Mouse (Mus musculus): ENCODE results near the gene Myrf.

The Myrf gene

DNA sequence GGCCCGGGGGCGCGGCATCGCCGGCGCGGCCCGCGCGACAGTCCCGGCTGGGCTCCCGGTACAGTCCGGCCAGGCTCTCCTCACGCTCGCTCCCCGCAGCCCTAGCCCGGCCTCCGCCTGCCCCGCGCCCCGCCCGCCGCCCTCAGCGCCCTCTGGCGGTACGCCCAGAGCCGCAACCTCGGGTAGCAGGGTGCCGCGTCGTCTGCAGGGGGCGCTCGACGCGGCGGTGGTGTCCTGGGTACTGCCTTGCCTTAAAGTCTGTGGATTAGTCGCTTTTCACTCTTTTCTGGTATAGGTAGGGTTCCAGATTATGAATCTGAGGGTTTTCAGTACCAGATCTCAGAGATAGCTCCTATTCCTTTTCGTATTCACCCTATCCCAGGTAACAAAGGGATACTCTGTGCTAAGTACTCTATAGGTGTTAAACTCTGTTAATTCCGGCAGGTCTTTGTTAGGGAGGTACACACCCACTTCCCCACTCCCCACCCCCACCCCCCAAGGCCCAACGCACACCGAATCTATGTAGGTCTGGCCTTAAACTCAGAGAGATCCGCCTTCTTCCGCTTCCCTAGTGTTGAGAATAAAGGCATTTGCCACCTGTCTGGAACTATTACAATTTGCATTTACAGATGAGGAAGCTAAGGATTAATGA is at the start of gene Myrf:
TSS of gene Myrf (minus strand) at position 95 of the 652 bp plus-strand sequence.
- DNase-seq (ENCODE audit: low spot score) = no peak

DNA sequence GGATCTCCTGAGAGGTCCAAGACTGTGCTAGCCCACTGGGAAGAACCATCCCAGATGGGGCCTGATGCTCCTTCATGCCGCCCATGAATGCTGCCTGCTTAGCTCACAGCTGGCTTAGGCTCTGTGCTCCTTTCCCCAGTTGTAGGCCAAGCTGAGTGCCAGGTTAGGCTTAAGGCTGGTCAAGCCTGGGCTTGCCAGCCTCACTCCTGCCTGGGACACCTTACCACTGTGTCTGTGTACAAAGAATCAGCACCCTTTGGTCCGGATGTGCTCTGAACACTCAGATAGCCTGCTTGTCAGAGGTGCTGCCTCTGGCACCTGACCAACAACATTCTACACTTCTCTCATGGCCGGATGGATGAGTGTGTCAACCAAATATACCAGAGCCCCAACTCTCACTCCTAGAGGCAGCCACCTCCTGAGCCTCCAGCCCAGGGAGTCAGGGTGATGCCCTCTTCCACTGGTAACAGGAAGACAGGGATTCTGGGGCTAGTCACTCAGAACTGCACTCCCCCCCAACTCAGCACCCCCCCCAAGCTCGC is 49.1 kb upstream of the Myrf start:
- no peak for DNase-seq (ENCODE audit: low spot score)

DNA sequence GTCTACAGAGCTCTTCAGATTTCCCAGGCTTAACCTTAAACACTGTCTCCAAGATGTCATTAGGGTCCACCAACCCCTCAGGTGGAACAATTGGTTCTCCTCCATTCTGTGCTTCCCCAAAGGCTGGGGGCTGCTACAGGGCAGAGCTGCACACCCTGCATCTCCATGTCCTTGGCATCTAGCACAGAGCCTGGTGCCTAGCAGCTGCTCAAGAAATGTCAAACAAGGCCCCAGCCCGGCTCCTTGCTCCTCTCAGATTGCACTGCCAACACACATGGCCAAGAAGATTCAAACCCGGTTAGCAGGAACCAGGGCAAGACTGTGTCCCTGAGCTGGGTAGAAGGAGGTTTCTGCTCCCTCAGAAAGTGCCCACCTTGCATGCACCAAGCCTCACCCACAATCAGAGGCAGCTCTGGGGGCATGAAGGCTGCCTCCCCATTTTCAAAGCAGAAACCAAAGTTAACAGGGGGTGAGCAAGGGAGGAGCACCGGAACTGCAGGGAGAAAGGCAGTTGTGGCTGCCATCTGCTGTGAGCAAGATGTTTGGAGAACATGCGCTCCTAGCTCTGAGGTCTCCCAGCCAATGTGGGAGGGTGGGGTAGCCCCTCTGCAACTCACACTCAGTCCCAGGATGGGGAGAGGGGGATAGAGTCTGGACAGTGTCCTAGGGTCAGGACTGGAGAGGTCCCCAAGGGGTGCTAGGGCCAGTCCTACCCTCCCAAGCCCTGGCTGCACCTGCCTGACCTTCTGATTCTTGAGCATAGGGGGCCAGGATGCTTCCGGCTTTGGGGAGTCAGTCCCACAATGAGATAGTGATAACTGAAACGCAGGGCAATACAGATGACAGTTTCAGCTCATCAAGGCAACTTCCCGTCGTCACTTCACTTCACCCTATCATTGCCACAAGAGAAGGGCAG is 47.8 kb upstream of the Myrf start:
- no peak for DNase-seq (ENCODE audit: low spot score)

DNA sequence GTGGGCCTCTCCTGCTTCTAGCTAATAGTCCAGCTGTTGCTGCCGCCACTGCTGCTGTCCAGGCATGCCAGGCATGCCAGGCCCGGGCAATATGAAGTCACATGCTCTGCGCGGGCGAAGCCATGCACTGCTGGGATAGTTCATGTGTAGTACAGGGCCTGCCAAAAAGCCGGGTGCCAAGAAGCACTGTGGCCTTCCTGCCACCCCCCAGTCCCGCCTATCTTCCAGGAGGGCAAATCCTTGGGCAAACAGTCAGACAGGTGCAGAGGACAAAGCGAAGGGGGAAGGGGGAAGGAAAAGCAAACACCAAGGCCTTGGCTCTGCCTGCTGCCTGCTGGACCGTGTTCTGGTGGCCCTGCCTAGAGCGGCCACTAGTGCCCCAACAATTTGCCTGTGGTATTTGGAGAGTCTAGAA is 45.9 kb upstream of the Myrf start:
- no peak for DNase-seq (ENCODE audit: low spot score)

DNA sequence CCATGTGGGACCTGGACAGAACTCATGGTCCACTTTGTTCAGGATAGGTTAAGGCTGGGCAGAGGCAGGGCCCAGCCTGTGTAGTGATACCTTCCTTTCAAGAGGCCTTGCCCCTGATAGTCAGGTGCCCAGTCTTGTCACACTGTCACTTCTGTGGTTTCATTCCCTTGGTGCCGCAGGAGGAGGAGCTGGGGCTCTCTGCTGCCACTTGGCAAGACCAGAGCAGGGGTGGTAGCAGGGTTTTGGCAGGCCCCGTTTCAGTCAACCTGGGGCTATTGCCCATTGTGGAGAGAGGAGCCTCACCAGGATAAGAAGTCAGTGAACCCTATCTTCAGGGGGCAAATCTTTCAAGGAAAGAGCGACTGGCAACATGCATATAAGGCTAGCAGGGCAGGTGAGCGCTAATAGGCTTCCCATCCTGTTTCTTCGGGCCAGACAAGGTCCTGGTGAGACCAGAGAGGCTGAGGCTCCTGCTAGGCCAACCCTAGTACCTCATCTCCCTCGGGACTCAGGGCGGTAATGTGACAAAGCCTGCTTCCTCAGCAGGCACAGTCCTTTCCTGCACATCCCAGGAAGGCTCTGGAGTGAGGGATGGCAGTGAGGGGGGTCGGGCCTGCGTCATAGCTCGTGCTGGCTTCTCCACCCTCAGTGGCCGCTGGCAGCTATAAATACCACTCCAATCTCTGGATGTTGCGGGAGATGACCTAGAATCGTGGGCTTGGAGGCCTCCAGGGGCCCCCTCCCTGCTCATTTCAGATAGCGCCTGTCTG is 40.4 kb upstream of the Myrf start:
- no peak for DNase-seq (ENCODE audit: low spot score)

DNA sequence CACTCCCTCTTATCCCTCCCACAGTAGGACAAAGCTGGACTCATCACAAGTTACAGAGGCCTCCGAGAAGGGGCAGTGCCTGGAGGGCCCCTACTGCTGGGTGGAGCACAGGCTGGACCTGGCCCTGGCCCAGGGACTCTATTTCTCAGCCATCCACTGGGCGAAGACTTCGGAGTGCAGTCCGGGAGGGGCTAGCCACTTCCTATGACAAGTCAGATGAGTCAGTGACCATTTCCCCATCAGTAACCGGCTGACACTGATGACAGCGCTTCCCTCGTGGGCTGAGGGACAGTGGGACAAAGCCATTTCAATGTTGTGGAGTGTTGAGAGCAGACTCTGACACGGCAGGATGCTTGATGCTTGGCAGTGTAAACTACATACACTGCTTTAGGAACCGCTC is 39.1 kb upstream of the Myrf start:
- DNase-seq (ENCODE audit: low spot score) = no peak

DNA sequence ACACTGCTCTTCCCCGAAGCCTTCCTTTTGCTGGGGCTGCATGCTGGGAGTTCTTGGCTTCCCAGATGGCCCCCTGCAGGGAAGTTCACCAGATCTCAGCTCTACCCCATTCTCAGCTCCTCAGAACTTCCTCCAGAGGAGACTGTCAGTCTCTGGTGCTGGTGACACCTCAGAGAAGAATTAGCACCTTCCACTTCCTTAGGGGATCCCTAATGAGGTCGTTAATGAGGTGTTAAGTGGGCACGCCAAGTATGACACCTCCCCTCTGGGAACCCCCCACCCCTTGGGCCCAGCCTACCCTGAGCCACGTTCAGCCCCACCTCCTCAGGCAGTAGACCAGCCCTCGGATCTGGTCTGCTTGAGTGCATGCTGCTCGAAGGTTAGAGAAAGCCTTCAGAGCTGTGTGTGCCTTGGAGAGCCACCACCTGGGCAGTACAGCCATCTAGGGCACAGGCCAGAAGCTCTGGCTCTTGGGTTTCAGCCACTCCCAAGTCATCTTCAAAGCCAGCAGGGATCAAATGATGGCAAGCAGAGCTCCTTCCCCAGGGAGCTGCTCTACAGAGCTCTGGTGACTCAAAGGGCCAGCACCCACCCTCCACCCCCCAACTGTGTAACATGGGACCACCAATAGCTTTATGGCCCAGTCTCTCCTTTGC is 38.2 kb upstream of the Myrf start:
- DNase-seq (ENCODE audit: low spot score) = no peak

DNA sequence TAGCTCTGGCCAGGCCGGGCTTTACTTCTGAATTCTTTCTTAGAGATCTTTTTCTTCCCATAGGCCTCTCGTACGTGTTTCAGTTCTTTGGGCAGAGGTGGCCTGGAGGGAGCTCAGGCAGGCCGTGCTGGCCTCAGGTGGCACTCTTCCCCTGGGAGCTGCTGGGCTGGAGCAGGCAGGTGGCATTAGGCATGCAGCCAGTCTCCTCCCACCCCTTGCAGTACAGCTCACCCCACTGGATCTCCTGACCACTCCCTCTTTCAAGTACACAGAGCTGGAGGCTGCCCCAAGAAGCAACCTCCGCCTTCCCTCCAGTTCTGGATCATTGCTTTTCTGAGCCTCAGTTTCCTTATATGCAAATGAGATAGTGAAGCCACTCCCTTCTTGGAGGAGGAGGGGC is 37.2 kb upstream of the Myrf start:
- no peak for DNase-seq (ENCODE audit: low spot score)

DNA sequence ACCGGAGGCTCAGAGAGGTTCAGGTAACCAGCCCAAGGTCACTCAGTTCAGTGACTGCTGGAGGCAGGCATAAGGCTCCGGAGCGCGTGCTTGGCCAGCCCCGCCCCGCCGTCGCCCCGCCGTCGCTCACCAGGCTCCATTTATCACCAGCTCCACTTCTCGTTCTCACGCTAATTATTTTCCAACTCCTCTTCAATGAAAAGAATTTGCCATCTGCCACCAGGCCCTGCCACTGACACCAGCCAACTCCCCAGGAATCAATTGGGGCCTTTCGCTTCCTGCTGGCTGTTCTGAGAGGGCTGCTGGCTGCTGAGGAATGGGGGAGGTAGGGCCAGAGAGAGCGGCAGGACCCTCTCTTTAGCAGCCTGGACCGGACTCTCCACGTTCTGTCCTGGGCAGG is 36.8 kb upstream of the Myrf start:
- DNase-seq (ENCODE audit: low spot score) = peak; percentile 43

DNA sequence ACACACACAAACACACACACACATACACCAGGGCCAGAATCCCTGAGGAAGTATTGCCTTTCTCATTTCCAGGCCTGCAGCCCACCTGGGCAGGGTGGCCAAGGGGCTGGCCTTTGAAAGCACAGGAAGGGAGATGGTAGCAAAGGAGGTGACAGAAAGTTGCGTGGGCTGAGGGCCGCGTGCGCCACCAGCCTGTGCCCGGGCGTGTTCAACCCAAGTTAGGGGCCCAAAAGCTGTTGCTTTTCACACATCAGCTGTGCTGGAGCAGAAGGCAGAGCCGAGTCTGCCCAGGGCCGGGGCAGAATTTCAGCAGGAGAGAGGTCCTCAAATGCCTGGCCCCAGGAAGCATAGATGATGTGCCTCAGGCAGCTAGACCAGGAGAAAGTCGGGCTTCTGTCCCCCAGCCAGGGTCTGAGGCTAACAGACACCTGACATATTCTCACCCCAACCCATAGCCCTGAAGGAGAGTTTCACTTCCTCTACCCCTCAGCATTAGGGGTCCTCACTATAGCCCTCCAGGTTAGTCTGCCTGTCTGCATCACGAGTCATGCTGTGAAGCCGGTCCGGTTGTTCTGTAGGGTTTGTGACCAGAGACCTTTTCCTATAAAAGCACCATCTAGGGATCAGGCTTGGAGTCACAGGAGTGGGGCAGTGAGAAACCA is 36.1 kb upstream of the Myrf start:
- no peak for DNase-seq (ENCODE audit: low spot score)

DNA sequence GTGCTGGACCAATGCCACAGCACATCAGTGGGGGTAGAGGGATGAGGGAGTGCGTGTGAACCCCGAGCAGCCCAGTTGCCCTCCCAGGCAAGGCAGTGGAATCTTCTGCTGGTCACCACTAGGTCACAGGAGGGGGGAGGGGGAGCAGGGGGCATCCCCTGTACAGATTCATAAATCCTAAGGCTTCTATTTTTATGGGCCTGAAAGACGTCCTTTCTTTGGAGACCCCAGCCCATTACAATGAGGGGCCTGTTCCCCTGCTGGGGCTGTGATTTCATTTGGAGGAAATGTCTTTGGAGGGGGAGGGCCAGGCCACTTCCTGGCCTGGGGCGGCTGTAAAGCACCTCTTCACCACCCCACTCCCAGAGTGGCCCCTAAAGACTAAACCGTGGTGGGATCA is 33.5 kb upstream of the Myrf start:
- DNase-seq (ENCODE audit: low spot score) = no peak

DNA sequence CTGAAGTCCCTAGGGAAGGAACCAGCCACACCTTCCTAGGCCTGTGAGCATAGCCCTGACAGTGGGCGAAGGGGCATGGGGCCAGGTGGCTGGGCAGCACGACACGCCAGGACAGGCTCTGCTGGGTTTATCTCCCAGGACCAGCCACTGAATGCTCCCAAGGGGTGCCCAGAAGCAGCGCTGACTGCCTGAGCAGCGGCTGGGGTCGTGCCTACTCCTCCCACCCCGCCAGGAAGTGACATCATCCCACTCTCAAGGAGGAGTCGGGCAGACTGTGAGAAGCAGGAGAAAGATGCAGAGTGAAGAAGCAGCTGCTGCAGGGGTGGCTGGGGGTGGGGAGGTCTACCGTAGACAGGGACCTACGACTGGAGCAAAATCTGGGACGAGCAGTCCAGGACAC is 32.2 kb upstream of the Myrf start:
- DNase-seq (ENCODE audit: low spot score) = peak; percentile 85

DNA sequence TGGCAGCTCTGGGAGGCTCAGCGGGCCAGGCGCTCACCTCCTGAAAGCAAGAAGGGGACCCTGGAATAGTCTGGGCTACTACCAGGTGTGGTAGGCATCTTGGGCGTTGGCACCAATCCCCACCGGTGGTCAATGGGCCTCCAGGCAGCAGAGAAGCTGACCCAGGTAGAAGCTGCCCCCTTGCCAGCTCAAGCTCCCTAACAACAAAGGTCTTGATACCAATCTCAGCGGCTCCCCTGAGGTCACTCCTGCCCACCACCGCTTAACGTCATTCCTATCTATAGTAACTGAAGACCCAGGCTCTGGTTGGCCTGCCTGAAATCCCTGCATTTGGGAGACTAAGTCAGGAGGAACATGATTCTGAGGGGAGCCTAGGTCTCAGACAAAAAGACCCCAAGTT is 31.0 kb upstream of the Myrf start:
- no peak for DNase-seq (ENCODE audit: low spot score)

DNA sequence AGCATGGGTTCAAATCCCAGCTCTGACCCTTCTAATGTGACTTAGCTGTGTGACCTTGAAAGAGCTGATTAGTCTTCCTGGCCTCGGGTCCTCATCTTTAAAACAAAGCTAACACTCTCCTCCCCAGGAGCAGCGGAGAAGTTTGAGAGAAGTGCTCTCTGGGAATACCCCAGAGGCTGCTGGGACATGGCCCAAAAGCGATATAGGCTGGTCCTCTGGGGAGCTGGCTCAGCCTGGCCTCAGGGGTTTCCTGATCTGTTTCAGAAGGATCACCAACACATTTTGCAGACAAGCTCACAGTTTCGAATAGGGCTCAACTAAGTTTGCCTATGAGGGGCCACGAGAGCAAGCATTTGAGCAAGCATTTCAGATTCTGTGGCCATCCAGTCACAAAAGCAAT is 29.8 kb upstream of the Myrf start:
- DNase-seq (ENCODE audit: low spot score) = no peak

DNA sequence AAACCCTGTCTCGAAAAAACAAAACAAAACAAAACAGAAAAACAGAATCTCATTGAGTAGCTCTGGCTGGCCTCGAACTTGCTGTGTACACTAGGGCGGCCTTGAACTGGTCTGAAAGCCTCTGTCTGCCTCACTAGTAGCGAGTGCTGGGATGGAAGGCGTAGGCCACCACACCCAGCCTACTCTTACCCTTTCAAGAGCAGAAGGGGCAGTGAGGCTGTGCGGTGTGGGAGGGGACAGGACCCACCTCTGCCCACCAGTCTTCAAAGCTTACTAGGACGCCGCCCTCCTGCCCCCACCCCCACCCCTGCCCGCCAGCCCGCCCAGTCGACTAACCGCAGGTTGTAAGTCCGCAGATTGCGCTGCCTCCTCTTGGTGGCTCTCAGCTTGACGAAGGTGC is 28.3 kb upstream of the Myrf start:
- DNase-seq (ENCODE audit: low spot score) = no peak

DNA sequence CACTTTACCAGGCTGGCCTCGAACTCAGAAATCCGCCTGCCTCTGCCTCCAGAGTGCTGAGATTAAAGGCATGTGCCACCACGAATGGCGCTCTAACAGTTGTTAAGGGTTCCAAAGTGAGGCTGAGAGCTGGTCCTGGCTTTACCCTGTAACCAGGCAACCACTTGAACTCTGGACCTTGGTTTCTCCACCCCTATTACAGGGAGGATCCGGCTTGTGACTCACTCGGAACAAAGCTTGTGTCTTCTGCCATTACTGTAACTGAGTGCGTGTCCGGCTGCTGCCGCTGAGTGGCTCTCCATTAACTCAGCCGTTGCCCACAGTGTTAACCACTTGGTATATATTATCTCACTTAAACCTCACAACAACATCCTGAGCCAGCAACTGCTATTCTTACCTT is 27.4 kb upstream of the Myrf start:
- DNase-seq (ENCODE audit: low spot score) = no peak

DNA sequence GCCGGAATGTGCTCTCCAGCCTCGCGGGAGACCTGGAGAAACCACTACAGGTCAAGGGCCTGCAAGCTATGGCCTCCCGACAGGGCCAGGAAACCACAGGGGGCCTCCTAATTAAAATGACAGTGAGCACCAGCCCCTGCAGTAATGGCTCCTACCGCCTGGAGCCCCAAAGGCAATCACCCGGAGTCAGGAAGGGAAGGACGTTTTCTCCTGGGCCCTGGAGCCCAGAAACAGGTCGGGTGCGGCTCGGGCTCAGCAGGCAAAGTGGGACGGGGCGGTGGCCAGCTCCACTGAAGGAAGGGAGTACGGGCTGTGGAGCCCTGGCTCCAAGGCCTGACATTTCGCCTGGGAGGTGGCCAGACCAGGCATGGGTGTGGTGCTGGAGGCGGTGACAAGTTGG is 26.5 kb upstream of the Myrf start:
- DNase-seq (ENCODE audit: low spot score) = no peak

DNA sequence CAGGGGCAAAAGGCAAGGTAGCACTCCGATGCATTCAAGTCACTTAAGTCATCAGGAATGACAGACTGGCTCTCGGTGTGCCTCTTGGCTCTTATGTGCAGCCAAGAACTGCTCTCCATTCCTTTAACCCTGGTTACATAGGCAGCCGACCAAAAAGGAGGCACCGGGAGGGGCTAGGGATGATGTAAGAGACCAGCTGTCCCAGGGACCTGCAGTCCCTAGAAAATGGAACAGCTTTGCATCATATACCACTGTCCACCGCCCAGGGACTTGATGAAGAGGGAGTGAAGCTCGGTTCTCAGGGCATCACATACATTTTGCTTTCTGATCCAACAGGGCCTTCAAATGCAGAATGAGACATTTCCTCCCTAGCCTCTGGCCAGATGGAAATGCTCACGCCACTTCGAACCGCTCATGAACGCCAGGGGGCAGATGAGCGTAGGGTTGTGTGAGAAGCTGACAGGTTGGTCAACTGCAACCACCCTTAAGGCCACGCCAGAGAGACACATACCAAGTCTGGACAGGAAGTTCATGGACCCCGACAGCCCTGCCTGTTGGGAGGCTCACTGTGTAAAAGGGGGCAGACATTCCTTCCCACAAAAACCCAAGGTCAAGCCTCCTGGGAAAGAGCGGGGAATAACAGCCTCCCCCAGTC is 25.8 kb upstream of the Myrf start:
- DNase-seq (ENCODE audit: low spot score) = peak; percentile 82

DNA sequence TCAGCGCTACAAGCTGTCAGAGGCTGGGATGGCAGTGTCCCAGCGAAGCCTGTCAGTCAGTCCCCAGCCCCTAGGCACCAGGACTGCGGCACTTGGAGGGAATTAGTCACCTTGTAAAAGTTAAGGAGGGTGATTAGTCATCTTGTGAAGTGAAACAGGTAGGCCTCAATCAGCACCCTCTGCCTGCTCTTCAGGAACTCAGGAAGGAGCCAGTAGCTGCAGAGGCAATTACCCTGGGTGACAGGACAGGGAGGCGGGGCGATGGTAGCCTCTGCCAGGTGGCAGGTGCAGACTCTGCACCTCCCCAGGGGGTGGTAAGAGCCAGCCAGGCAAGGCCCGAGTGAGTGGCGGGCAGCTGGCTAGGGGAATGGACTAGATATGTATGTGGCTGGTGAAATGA is 20.8 kb upstream of the Myrf start:
- no peak for DNase-seq (ENCODE audit: low spot score)

DNA sequence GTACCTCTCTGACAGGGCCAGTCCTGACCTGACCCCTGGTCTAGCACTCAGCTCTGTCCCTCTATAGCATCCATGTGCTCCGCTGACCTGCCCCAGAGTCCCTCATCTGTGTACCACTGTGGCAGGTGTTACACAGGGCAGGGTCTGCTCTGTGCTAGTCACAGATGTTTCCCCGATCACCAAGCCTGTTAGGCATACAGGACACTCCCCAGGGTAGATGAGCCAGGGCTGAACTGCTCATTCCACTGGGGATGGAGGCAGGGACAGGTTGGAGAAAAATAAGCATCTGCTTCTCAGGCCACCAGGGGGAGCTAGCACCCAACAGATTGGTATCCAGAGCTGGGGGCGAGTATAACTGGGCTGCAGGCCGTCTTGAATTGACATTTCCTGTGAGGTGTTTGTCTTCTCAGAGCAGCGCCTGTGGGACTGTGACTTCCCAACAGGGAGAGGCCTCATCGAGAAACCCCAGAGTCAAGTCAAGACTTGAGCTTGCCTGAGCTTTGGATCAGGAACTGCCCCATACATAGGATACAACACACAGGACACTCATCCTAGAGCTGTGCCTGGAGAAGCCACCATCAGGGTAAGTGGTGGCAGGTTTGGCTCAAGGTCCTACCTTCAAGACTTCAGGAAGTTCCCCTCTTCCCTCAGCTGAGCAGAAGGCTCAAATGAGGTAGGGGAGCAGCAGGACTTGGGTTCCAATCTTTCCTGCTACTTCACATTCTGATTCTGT is 17.9 kb upstream of the Myrf start:
- peak; percentile 79 for DNase-seq (ENCODE audit: low spot score)
